In genomic region chr6:43178584-43179501, GRCm38 (mm10) we compare ENCODE assay signal across 24 mouse cellular contexts. TPM values are rescaled to one million over a fixed set of nuclear protein-coding genes. Genes with fewer than 3 reads are reported as not detected.
DNase-seq lines count a peak whose midpoint lies in the region; ATAC-seq and TF ChIP-seq lines count a peak whose summit lies in the region.
"Had no signal": no experiment of that assay in that cellular context is flagged by ENCODE, and none has a peak within 500 bp of the region (broad histone marks: within the 10 kb centered on the region; RNA-seq: fewer than 3 reads in every experiment).

No protein-coding gene starts in this region.

- TF ChIP-seq CTCF in intestine, postnatal 0 days (IDR thresholded peaks at IDR 0.05; ENCODE audit: low read depth): no peak

- H3K9me3 ChIP-seq in forebrain, embryonic 14.5 days (replicated peaks; ENCODE audit: control insufficient read depth, low read length): no peaks in the 10 kb centered on the region
- no peaks in the 10 kb centered on the region for H3K9me3 ChIP-seq in forebrain, embryonic 12.5 days
- no peaks in the 10 kb centered on the region for H3K9me3 ChIP-seq in midbrain, embryonic 12.5 days
- H3K9me3 ChIP-seq in midbrain, embryonic 10.5 days (replicated peaks): no peaks in the 10 kb centered on the region
- H3K9me3 ChIP-seq in hindbrain, embryonic 15.5 days: no peaks in the 10 kb centered on the region
- H3K9me3 ChIP-seq in neural tube, embryonic 15.5 days (replicated peaks): no peaks in the 10 kb centered on the region
- H3K9me3 ChIP-seq in intestine, postnatal 0 days (ENCODE audit: control insufficient read depth): no peaks in the 10 kb centered on the region
- H3K9me3 ChIP-seq: embryonic facial prominence, embryonic 10.5 days; heart, embryonic 12.5 days; neural tube, embryonic 12.5 days had no signal

- DNase-seq in forebrain, embryonic 14.5 days (ENCODE audit: low spot score): peak; percentile 47
- no peak for DNase-seq in midbrain, embryonic 10.5 days (ENCODE audit: low spot score)
- no peak for DNase-seq in heart, postnatal 25 days (ENCODE audit: low spot score)
- DNase-seq: cerebellum, adult 11 months; heart, postnatal 36 days; kidney, adult 11 months; kidney, postnatal 14 days; layer of hippocampus, postnatal 36 days; lung, adult 2 months; lung, postnatal 36 days; thymus, postnatal 36 days had no signal

- H3K4me1 ChIP-seq in forebrain, embryonic 14.5 days (ENCODE audit: control insufficient read depth, insufficient read depth, low read length): 0 out of 2 replicates have a peak, but pooled peaks cover 2% of the 10 kb centered on the region
- H3K4me1 ChIP-seq in forebrain, embryonic 12.5 days: peaks cover 4% of the 10 kb centered on the region; the same call in 1 of the 2 replicates
- H3K4me1 ChIP-seq in midbrain, embryonic 12.5 days: no peaks in the 10 kb centered on the region
- H3K4me1 ChIP-seq in midbrain, embryonic 10.5 days: no peaks in the 10 kb centered on the region
- H3K4me1 ChIP-seq in hindbrain, embryonic 15.5 days (replicated peaks): peaks cover 10% of the 10 kb centered on the region
- peaks cover 8% of the 10 kb centered on the region for H3K4me1 ChIP-seq in neural tube, embryonic 15.5 days
- H3K4me1 ChIP-seq in intestine, postnatal 0 days (replicated peaks; ENCODE audit: control insufficient read depth, insufficient read depth, low read length): no peaks in the 10 kb centered on the region
- H3K4me1 ChIP-seq: embryonic facial prominence, embryonic 10.5 days; heart, embryonic 12.5 days; neural tube, embryonic 12.5 days had no signal

- no peak overlapping the region for H3K9ac ChIP-seq in forebrain, embryonic 14.5 days (ENCODE audit: low read length)
- no peak overlapping the region for H3K9ac ChIP-seq in forebrain, embryonic 12.5 days
- H3K9ac ChIP-seq in midbrain, embryonic 12.5 days (replicated peaks): no peak overlapping the region
- no peak overlapping the region for H3K9ac ChIP-seq in hindbrain, embryonic 15.5 days
- no peak overlapping the region for H3K9ac ChIP-seq in neural tube, embryonic 15.5 days (replicated peaks)
- H3K9ac ChIP-seq in intestine, postnatal 0 days (ENCODE audit: low read depth, low read length): no peak overlapping the region
- H3K9ac ChIP-seq: heart, embryonic 12.5 days; neural tube, embryonic 12.5 days had no signal

- H3K27ac ChIP-seq in forebrain, embryonic 14.5 days (ENCODE audit: low read depth, low read length): no peak overlapping the region
- no peak overlapping the region for H3K27ac ChIP-seq in forebrain, embryonic 12.5 days
- H3K27ac ChIP-seq in midbrain, embryonic 12.5 days (replicated peaks): no peak overlapping the region
- H3K27ac ChIP-seq in midbrain, embryonic 10.5 days (replicated peaks): no peak overlapping the region
- H3K27ac ChIP-seq in hindbrain, embryonic 15.5 days (replicated peaks): peak overlapping the region; percentile 63; the same call in 1 of the 2 replicates
- H3K27ac ChIP-seq in neural tube, embryonic 15.5 days (replicated peaks): 0 out of 2 replicates have a peak overlapping the region, but pooled peaks have one; percentile 4
- no peak overlapping the region for H3K27ac ChIP-seq in intestine, postnatal 0 days (ENCODE audit: low read depth, low read length)
- H3K27ac ChIP-seq: embryonic facial prominence, embryonic 10.5 days; neural tube, embryonic 12.5 days had no signal

- WGBS in forebrain, embryonic 14.5 days: 47% methylated on average over 6 of the region's 6 CpGs
- WGBS in forebrain, embryonic 12.5 days: 49% methylated on average over 6 of the region's 6 CpGs
- 58% methylated on average over 6 of the region's 6 CpGs for WGBS in midbrain, embryonic 12.5 days
- 76% methylated on average over 6 of the region's 6 CpGs for WGBS in midbrain, embryonic 10.5 days
- 43% methylated on average over 6 of the region's 6 CpGs for WGBS in hindbrain, embryonic 15.5 days
- WGBS in neural tube, embryonic 15.5 days: 57% methylated on average over 6 of the region's 6 CpGs
- WGBS in intestine, postnatal 0 days: 62% methylated on average over 6 of the region's 6 CpGs

- intact Hi-C loops in heart, postnatal 25 days (cut with DNase I): no loop called here

- ATAC-seq in forebrain, embryonic 14.5 days: peak; percentile 66; the same call in 1 of the 2 replicates
- no peak for ATAC-seq in forebrain, embryonic 12.5 days (ENCODE audit: low FRiP score)
- ATAC-seq in midbrain, embryonic 12.5 days (ENCODE audit: low FRiP score, low read depth): peak; percentile 60
- ATAC-seq in hindbrain, embryonic 15.5 days (ENCODE audit: low FRiP score, low read depth): peak; percentile 69; the same call in 1 of the 2 replicates
- peak; percentile 77 for ATAC-seq in neural tube, embryonic 15.5 days (ENCODE audit: low FRiP score)
- no peak for ATAC-seq in intestine, postnatal 0 days

- H3K4me2 ChIP-seq in forebrain, embryonic 14.5 days (ENCODE audit: low read length): no peak overlapping the region
- no peak overlapping the region for H3K4me2 ChIP-seq in forebrain, embryonic 12.5 days
- no peak overlapping the region for H3K4me2 ChIP-seq in midbrain, embryonic 12.5 days (replicated peaks)
- no peak overlapping the region for H3K4me2 ChIP-seq in hindbrain, embryonic 15.5 days
- H3K4me2 ChIP-seq in neural tube, embryonic 15.5 days: no peak overlapping the region
- H3K4me2 ChIP-seq in intestine, postnatal 0 days (replicated peaks; ENCODE audit: low read depth): no peak overlapping the region
- H3K4me2 ChIP-seq: heart, embryonic 12.5 days; liver, embryonic 11.5 days; neural tube, embryonic 12.5 days had no signal

- H3K27me3 ChIP-seq in forebrain, embryonic 14.5 days (replicated peaks; ENCODE audit: control insufficient read depth, insufficient read depth, low read length): no peaks in the 10 kb centered on the region
- no peaks in the 10 kb centered on the region for H3K27me3 ChIP-seq in forebrain, embryonic 12.5 days
- no peaks in the 10 kb centered on the region for H3K27me3 ChIP-seq in midbrain, embryonic 12.5 days
- H3K27me3 ChIP-seq in midbrain, embryonic 10.5 days (ENCODE audit: low read depth, poor library complexity, severe bottlenecking): no peaks in the 10 kb centered on the region
- no peaks in the 10 kb centered on the region for H3K27me3 ChIP-seq in hindbrain, embryonic 15.5 days
- no peaks in the 10 kb centered on the region for H3K27me3 ChIP-seq in neural tube, embryonic 15.5 days (replicated peaks)
- H3K27me3 ChIP-seq in intestine, postnatal 0 days (replicated peaks; ENCODE audit: control insufficient read depth, insufficient read depth, low read length): no peaks in the 10 kb centered on the region
- H3K27me3 ChIP-seq: heart, embryonic 12.5 days; neural tube, embryonic 12.5 days had no signal

- H3K4me3 ChIP-seq in forebrain, embryonic 14.5 days (ENCODE audit: low read depth, low read length): no peak overlapping the region
- H3K4me3 ChIP-seq in forebrain, embryonic 12.5 days (replicated peaks): no peak overlapping the region
- H3K4me3 ChIP-seq in midbrain, embryonic 12.5 days: no peak overlapping the region
- H3K4me3 ChIP-seq in midbrain, embryonic 10.5 days: no peak overlapping the region
- no peak overlapping the region for H3K4me3 ChIP-seq in hindbrain, embryonic 15.5 days
- H3K4me3 ChIP-seq in neural tube, embryonic 15.5 days (replicated peaks): no peak overlapping the region
- no peak overlapping the region for H3K4me3 ChIP-seq in intestine, postnatal 0 days (ENCODE audit: low read depth, low read length)
- H3K4me3 ChIP-seq: embryonic facial prominence, embryonic 10.5 days; heart, embryonic 12.5 days; neural tube, embryonic 12.5 days had no signal

- no peaks in the 10 kb centered on the region for H3K36me3 ChIP-seq in forebrain, embryonic 14.5 days (ENCODE audit: control insufficient read depth, insufficient read depth, low read length)
- H3K36me3 ChIP-seq in forebrain, embryonic 12.5 days (replicated peaks): no peaks in the 10 kb centered on the region
- H3K36me3 ChIP-seq in midbrain, embryonic 12.5 days: no peaks in the 10 kb centered on the region
- no peaks in the 10 kb centered on the region for H3K36me3 ChIP-seq in midbrain, embryonic 10.5 days
- H3K36me3 ChIP-seq in hindbrain, embryonic 15.5 days: no peaks in the 10 kb centered on the region
- no peaks in the 10 kb centered on the region for H3K36me3 ChIP-seq in neural tube, embryonic 15.5 days
- no peaks in the 10 kb centered on the region for H3K36me3 ChIP-seq in intestine, postnatal 0 days (ENCODE audit: control insufficient read depth, insufficient read depth)
- H3K36me3 ChIP-seq: embryonic facial prominence, embryonic 10.5 days; heart, embryonic 12.5 days; neural tube, embryonic 12.5 days had no signal

RNA-seq across cellular contexts. Expression of gene Olfr13, which starts 6.9 kb away (rescaled TPM):
- polyA plus RNA-seq in forebrain, embryonic 14.5 days (2014; fragmentation: Nextera tagmentation; extraction: Ambion mirVana): not detected in 2 replicates
- polyA plus RNA-seq in forebrain, embryonic 12.5 days (2016; fragmentation: Nextera tagmentation; extraction: Ambion mirVana): 0.05 TPM in 1 of 2 replicates, not detected in the other
- polyA plus RNA-seq in midbrain, embryonic 12.5 days (2016; fragmentation: Nextera tagmentation; extraction: Ambion mirVana): not detected in 2 replicates
- polyA plus RNA-seq in midbrain, embryonic 10.5 days (2016; fragmentation: Nextera tagmentation; extraction: Ambion mirVana): not detected in 2 replicates
- polyA plus RNA-seq in hindbrain, embryonic 15.5 days (2015; fragmentation: Nextera tagmentation; extraction: Ambion mirVana): not detected in 2 replicates
- polyA plus RNA-seq in neural tube, embryonic 15.5 days (2015; fragmentation: Nextera tagmentation; extraction: Ambion mirVana): not detected in 2 replicates
- total RNA-seq in heart, postnatal 25 days (2021): not detected
- polyA plus RNA-seq in intestine, postnatal 0 days (2015; fragmentation: Nextera tagmentation; extraction: Ambion mirVana): not detected in 2 replicates
- total RNA-seq: gastrocnemius, postnatal 4 days; heart, postnatal 36 days; layer of hippocampus, postnatal 36 days; left cerebral cortex, postnatal 36 days; MEL had no signal
- polyA plus RNA-seq: embryonic facial prominence, embryonic 10.5 days; heart, embryonic 12.5 days; liver, embryonic 11.5 days; lung, adult 2 months; neural tube, embryonic 12.5 days had no signal

RNA-seq across cellular contexts. Expression of gene Olfr437, which starts 15.8 kb away (rescaled TPM):
- polyA plus RNA-seq in forebrain, embryonic 14.5 days (2014; fragmentation: Nextera tagmentation; extraction: Ambion mirVana): not detected in 2 replicates
- polyA plus RNA-seq in forebrain, embryonic 12.5 days (2016; fragmentation: Nextera tagmentation; extraction: Ambion mirVana): not detected in 2 replicates
- polyA plus RNA-seq in midbrain, embryonic 12.5 days (2016; fragmentation: Nextera tagmentation; extraction: Ambion mirVana): not detected in 2 replicates
- not detected in 2 replicates for polyA plus RNA-seq in midbrain, embryonic 10.5 days (2016; fragmentation: Nextera tagmentation; extraction: Ambion mirVana)
- polyA plus RNA-seq in hindbrain, embryonic 15.5 days (2015; fragmentation: Nextera tagmentation; extraction: Ambion mirVana): not detected in 2 replicates
- polyA plus RNA-seq in neural tube, embryonic 15.5 days (2015; fragmentation: Nextera tagmentation; extraction: Ambion mirVana): not detected in 2 replicates
- not detected for total RNA-seq in heart, postnatal 25 days (2021)
- polyA plus RNA-seq in intestine, postnatal 0 days (2015; fragmentation: Nextera tagmentation; extraction: Ambion mirVana): not detected in 2 replicates
- total RNA-seq: gastrocnemius, postnatal 4 days; heart, postnatal 36 days; layer of hippocampus, postnatal 36 days; left cerebral cortex, postnatal 36 days; MEL had no signal
- polyA plus RNA-seq: embryonic facial prominence, embryonic 10.5 days; heart, embryonic 12.5 days; liver, embryonic 11.5 days; lung, adult 2 months; neural tube, embryonic 12.5 days; testis, adult 2 months had no signal

RNA-seq across cellular contexts. Expression of gene Olfr435, which starts 18.1 kb away (rescaled TPM):
- polyA plus RNA-seq in forebrain, embryonic 14.5 days (2014; fragmentation: Nextera tagmentation; extraction: Ambion mirVana): not detected in 2 replicates
- polyA plus RNA-seq in forebrain, embryonic 12.5 days (2016; fragmentation: Nextera tagmentation; extraction: Ambion mirVana): not detected in 2 replicates
- not detected in 2 replicates for polyA plus RNA-seq in midbrain, embryonic 12.5 days (2016; fragmentation: Nextera tagmentation; extraction: Ambion mirVana)
- polyA plus RNA-seq in midbrain, embryonic 10.5 days (2016; fragmentation: Nextera tagmentation; extraction: Ambion mirVana): not detected in 2 replicates
- polyA plus RNA-seq in hindbrain, embryonic 15.5 days (2015; fragmentation: Nextera tagmentation; extraction: Ambion mirVana): not detected in 2 replicates
- polyA plus RNA-seq in neural tube, embryonic 15.5 days (2015; fragmentation: Nextera tagmentation; extraction: Ambion mirVana): not detected in 2 replicates
- not detected for total RNA-seq in heart, postnatal 25 days (2021)
- not detected in 2 replicates for polyA plus RNA-seq in intestine, postnatal 0 days (2015; fragmentation: Nextera tagmentation; extraction: Ambion mirVana)
- total RNA-seq: gastrocnemius, postnatal 4 days; heart, postnatal 36 days; layer of hippocampus, postnatal 36 days; left cerebral cortex, postnatal 36 days; MEL had no signal
- polyA plus RNA-seq: embryonic facial prominence, embryonic 10.5 days; heart, embryonic 12.5 days; liver, embryonic 11.5 days; lung, adult 2 months; neural tube, embryonic 12.5 days; testis, adult 2 months had no signal

RNA-seq across cellular contexts. Expression of gene Olfr237-ps1, which starts 32.5 kb away (rescaled TPM):
- not detected in 2 replicates for polyA plus RNA-seq in forebrain, embryonic 14.5 days (2014; fragmentation: Nextera tagmentation; extraction: Ambion mirVana)
- polyA plus RNA-seq in forebrain, embryonic 12.5 days (2016; fragmentation: Nextera tagmentation; extraction: Ambion mirVana): not detected in 2 replicates
- polyA plus RNA-seq in midbrain, embryonic 12.5 days (2016; fragmentation: Nextera tagmentation; extraction: Ambion mirVana): not detected in 2 replicates
- not detected in 2 replicates for polyA plus RNA-seq in midbrain, embryonic 10.5 days (2016; fragmentation: Nextera tagmentation; extraction: Ambion mirVana)
- polyA plus RNA-seq in hindbrain, embryonic 15.5 days (2015; fragmentation: Nextera tagmentation; extraction: Ambion mirVana): not detected in 2 replicates
- not detected in 2 replicates for polyA plus RNA-seq in neural tube, embryonic 15.5 days (2015; fragmentation: Nextera tagmentation; extraction: Ambion mirVana)
- not detected for total RNA-seq in heart, postnatal 25 days (2021)
- polyA plus RNA-seq in intestine, postnatal 0 days (2015; fragmentation: Nextera tagmentation; extraction: Ambion mirVana): not detected in 2 replicates
- total RNA-seq: gastrocnemius, postnatal 4 days; heart, postnatal 36 days; layer of hippocampus, postnatal 36 days; left cerebral cortex, postnatal 36 days; MEL had no signal
- polyA plus RNA-seq: embryonic facial prominence, embryonic 10.5 days; heart, embryonic 12.5 days; liver, embryonic 11.5 days; lung, adult 2 months; neural tube, embryonic 12.5 days had no signal

RNA-seq across cellular contexts. Expression of gene Olfr434, which starts 34.0 kb away (rescaled TPM):
- polyA plus RNA-seq in forebrain, embryonic 14.5 days (2014; fragmentation: Nextera tagmentation; extraction: Ambion mirVana): not detected in 2 replicates
- polyA plus RNA-seq in forebrain, embryonic 12.5 days (2016; fragmentation: Nextera tagmentation; extraction: Ambion mirVana): not detected in 2 replicates
- polyA plus RNA-seq in midbrain, embryonic 12.5 days (2016; fragmentation: Nextera tagmentation; extraction: Ambion mirVana): not detected in 2 replicates
- not detected in 2 replicates for polyA plus RNA-seq in midbrain, embryonic 10.5 days (2016; fragmentation: Nextera tagmentation; extraction: Ambion mirVana)
- not detected in 2 replicates for polyA plus RNA-seq in hindbrain, embryonic 15.5 days (2015; fragmentation: Nextera tagmentation; extraction: Ambion mirVana)
- not detected in 2 replicates for polyA plus RNA-seq in neural tube, embryonic 15.5 days (2015; fragmentation: Nextera tagmentation; extraction: Ambion mirVana)
- not detected for total RNA-seq in heart, postnatal 25 days (2021)
- polyA plus RNA-seq in intestine, postnatal 0 days (2015; fragmentation: Nextera tagmentation; extraction: Ambion mirVana): not detected in 2 replicates
- total RNA-seq: gastrocnemius, postnatal 4 days; heart, postnatal 36 days; layer of hippocampus, postnatal 36 days; left cerebral cortex, postnatal 36 days; MEL had no signal
- polyA plus RNA-seq: embryonic facial prominence, embryonic 10.5 days; heart, embryonic 12.5 days; liver, embryonic 11.5 days; lung, adult 2 months; neural tube, embryonic 12.5 days; testis, adult 2 months had no signal

Comparison
In these comparisons a context has a peak if more than half of its experiments do, and no peak if none do; other contexts are left out.
1. ATAC-seq: peak in forebrain, embryonic 14.5 days (single experiment), midbrain, embryonic 12.5 days (single experiment), hindbrain, embryonic 15.5 days (single experiment) and neural tube, embryonic 15.5 days (single experiment); none in forebrain, embryonic 12.5 days (single experiment) and intestine, postnatal 0 days (single experiment).
2. H3K27ac ChIP-seq: peak in hindbrain, embryonic 15.5 days (single experiment) and neural tube, embryonic 15.5 days (single experiment); none in forebrain, embryonic 14.5 days (single experiment), forebrain, embryonic 12.5 days (single experiment), midbrain, embryonic 12.5 days (single experiment), midbrain, embryonic 10.5 days (single experiment) and intestine, postnatal 0 days (single experiment).